Mouse (Mus musculus) telencephalon, adult 2 months (tissue): ENCODE measurements at regions not wholly inside any gene's neighbourhood (a gene's known extent, or its start where the extent isn't known, plus 50 kb on each side); places are given as distances from the start of the nearest gene placed in this dataset.

Source experiments
- DNase-seq: peaks from one replicate; pipeline ENCODE4 v3.0.0-alpha.2; 2011; ENCODE audit warnings: low read depth, low spot score

DNA sequence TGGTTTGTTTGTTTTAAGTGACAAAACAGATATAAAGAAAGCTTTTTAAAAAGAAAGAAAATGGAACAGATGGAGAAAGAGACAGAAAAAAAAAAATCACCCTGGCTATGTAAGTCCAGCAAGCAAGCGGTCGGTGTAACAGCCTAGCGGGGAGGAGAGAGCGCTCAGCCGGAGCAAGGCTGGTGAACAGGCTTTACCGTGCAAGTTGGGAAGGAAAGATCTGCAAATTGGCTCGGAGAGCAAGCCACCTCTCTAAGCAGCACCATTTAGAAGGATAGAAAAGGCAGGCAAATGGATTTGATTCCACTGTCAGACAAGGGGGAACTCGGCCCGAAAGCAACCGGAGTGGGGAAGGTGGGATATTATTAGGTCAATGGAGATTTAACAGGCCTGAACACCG is 59.9 kb upstream of the Ppp2r5c start:
- no peak for DNase-seq

- no peak for DNase-seq
Measured at GRCm38 (mm10) chr12:110387567-110387966, 59.4 kb upstream of the Ppp2r5c start.

DNA sequence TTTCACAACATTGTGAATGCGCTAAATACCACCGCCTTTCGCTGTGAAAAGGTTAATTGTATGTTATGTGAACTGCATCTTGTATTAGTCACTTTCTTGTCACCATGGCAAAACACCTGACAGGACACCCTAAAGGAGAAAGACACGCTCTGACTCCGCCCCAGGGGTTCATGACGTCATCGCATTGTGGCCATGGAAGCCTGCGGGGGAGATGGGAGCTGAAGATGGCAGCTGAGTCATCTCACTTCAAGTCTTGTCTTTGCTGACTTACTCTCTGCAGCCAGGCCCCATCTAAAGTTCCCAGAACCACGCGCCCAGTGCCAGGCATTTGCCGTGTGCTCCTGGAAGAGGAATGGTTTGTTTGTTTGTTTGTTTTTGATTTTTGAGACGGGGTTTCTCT is 57.5 kb upstream of the Ppp2r5c start:
- no peak for DNase-seq

- DNase-seq = no peak
Measured at GRCm38 (mm10) chr12:110391464-110391863, 55.5 kb upstream of the Ppp2r5c start.

DNA sequence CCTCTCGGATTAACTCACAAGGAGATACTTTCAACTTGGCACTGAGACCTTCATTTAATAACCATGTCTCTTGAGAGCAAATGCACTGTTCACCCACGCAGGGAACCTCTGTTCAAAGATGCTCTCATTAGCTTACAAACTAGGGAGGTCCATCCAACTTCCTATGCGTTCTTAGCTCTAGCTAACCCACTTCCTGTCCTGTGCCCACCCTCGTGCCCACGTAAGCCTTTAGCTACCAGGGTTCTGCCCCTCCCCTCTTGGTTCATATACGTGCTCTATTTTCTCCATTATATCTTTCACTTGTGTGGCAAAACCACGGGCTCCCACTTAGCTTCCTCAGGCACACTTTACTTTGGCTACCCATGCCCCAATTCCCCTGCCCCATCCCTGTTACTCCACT is 53.4 kb upstream of the Ppp2r5c start:
- no peak for DNase-seq
